Mouse (Mus musculus): ENCODE results near the gene Olfr49. TPM values are rescaled to one million over a fixed set of nuclear protein-coding genes. Genes with fewer than 3 reads are reported as not detected.
"Not testable (repeated sequence)": the region's sequence is repeated elsewhere in the genome, so short reads cannot be mapped to it uniquely, and the experiment has no call there.

Olfr49 gene
- polyA plus RNA-seq, 1 experiment from 2014 or later = 0.14 TPM

DNA sequence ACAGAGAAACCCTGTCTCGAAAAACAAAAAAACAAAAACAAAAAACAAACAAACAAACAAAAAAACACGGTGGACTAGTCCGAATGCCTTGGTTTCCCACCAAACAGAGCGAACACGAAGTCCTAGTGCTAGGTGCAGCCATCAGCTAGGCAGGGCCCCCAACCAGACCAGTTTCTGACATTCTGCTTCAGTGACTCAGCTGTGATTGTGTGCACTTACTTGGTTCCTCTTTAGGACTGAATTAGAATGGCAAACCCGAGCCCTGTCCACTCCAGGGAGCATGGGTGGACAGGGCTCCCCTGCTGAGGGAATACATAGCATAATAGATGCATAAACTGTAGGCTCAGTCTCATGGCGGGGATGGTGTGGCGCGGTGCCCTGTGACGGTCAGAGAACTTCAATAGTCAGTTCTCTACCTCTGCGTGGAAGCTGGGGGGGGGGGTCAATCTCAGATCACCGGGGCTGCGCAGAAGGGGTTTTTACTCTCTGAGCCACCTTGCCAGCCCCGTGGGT, 54.0 kb downstream of the Olfr49 start:
- Histone ChIP-seq H3K4me1 (replicated peaks; ENCODE audit: control insufficient read depth, insufficient read depth, low read length) (peaks cover 19% of the 10 kb centered on the region; the same call in 1 of the 2 replicates), H3K9ac (ENCODE audit: low read depth, low read length) (no peak overlapping the region), H3K27me3 (replicated peaks; ENCODE audit: control insufficient read depth, insufficient read depth, low read length) (no peaks in the 10 kb centered on the region), H3K27ac (ENCODE audit: low read depth, low read length) (peak overlapping the region; percentile 87), H3K36me3 (ENCODE audit: control insufficient read depth, insufficient read depth) (peaks cover 6% of the 10 kb centered on the region; the same call in 1 of the 2 replicates), H3K9me3 (ENCODE audit: control insufficient read depth) (no peaks in the 10 kb centered on the region), H3K4me2 (replicated peaks; ENCODE audit: low read depth) (peak overlapping the region; percentile 39), H3K4me3 (ENCODE audit: low read depth, low read length) (no peak overlapping the region)
- TF ChIP-seq CTCF (IDR thresholded peaks at IDR 0.05; ENCODE audit: low read depth) = no peak
- WGBS = 56% methylated on average over 14 of the region's 14 CpGs
- ATAC-seq = no peak

- not testable (repeated sequence) for H3K4me2 ChIP-seq (replicated peaks; ENCODE audit: low read depth)
- peaks cover 19% of the 10 kb centered on the region; the same call in 1 of the 2 replicates for H3K4me1 ChIP-seq (replicated peaks; ENCODE audit: control insufficient read depth, insufficient read depth, low read length)
- WGBS = 90% methylated on average over 4 of the region's 4 CpGs
Observed at GRCm38 (mm10) chr14:54229849-54230248, 54.9 kb downstream of the Olfr49 start.

GRCm38 (mm10) chr14:54228933-54229713, 55.6 kb downstream of the Olfr49 start:
- ATAC-seq = no peak
- Histone ChIP-seq H3K4me1 (replicated peaks; ENCODE audit: control insufficient read depth, insufficient read depth, low read length) (peaks cover 19% of the 10 kb centered on the region; the same call in 1 of the 2 replicates), H3K27me3 (replicated peaks; ENCODE audit: control insufficient read depth, insufficient read depth, low read length) (no peaks in the 10 kb centered on the region), H3K36me3 (ENCODE audit: control insufficient read depth, insufficient read depth) (no peaks in the 10 kb centered on the region), H3K9me3 (ENCODE audit: control insufficient read depth) (no peaks in the 10 kb centered on the region), H3K27ac (ENCODE audit: low read depth, low read length) (peak overlapping the region; percentile 6; the same call in 1 of the 2 replicates), H3K4me2 (replicated peaks; ENCODE audit: low read depth) (peak overlapping the region; percentile 75; the same call in 1 of the 2 replicates), H3K9ac (ENCODE audit: low read depth, low read length) (no peak overlapping the region), H3K4me3 (ENCODE audit: low read depth, low read length) (no peak overlapping the region)
- 42% methylated on average over 25 of the region's 25 CpGs for WGBS
- TF ChIP-seq CTCF (IDR thresholded peaks at IDR 0.05; ENCODE audit: low read depth) = no peak

More at GRCm38 (mm10) chr14:54229849-54230248, 54.9 kb downstream of the Olfr49 start:
- not testable (repeated sequence) for H3K9ac ChIP-seq (ENCODE audit: low read depth, low read length); ATAC-seq; H3K9me3 ChIP-seq (ENCODE audit: control insufficient read depth); H3K4me3 ChIP-seq (ENCODE audit: low read depth, low read length); H3K36me3 ChIP-seq (ENCODE audit: control insufficient read depth, insufficient read depth); H3K27me3 ChIP-seq (replicated peaks; ENCODE audit: control insufficient read depth, insufficient read depth, low read length); H3K27ac ChIP-seq (ENCODE audit: low read depth, low read length)

DNA sequence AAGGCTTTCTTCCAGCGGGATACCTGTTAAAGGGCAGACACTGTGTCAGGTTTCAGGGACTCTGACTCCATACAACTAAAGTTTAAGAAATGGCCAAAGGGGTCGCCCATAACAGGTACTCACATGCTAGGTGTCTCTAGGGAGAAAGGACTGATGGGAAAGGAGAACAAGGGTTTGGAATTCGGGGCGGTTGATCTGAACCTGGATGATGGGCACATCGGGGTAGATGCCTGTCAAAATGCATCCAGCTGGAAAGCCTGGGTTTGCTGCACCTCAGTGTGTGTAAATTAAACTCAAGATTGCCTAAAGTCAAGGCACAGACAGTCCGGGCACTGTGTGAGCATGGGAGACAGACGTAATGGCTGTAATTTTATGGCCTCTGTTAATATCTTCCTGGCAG, 56.2 kb downstream of the Olfr49 start:
- no peak for TF ChIP-seq CTCF (IDR thresholded peaks at IDR 0.05; ENCODE audit: low read depth)
- H3K27me3 ChIP-seq (replicated peaks; ENCODE audit: control insufficient read depth, insufficient read depth, low read length) = no peaks in the 10 kb centered on the region
- peak overlapping the region; percentile 91 for H3K27ac ChIP-seq (ENCODE audit: low read depth, low read length)

More for the DNA sequence above, 56.2 kb downstream of the Olfr49 start:
- no peaks in the 10 kb centered on the region for H3K36me3 ChIP-seq (ENCODE audit: control insufficient read depth, insufficient read depth)
- peaks cover 13% of the 10 kb centered on the region; the same call in 1 of the 2 replicates for H3K4me1 ChIP-seq (replicated peaks; ENCODE audit: control insufficient read depth, insufficient read depth, low read length)
- peak overlapping the region; percentile 46; the same call in 1 of the 2 replicates for H3K9ac ChIP-seq (ENCODE audit: low read depth, low read length)
- peak overlapping the region; percentile 75 for H3K4me2 ChIP-seq (replicated peaks; ENCODE audit: low read depth)
- ATAC-seq = no peak
- H3K4me3 ChIP-seq (ENCODE audit: low read depth, low read length) = no peak overlapping the region; the same call in 1 of the 2 replicates
- no peaks in the 10 kb centered on the region for H3K9me3 ChIP-seq (ENCODE audit: control insufficient read depth)
- WGBS = 31% methylated on average over 7 of the region's 7 CpGs

Other genes starting within 250 kb of the Olfr49 start
- 484 and 492 TPM in 2 replicates for gene Dad1, start 30.8 kb downstream of the Olfr49 start, polyA plus RNA-seq (2015; fragmentation: Nextera tagmentation; extraction: Ambion mirVana)
- 38.3 and 38.4 TPM in 2 replicates for gene Abhd4, start 30.8 kb downstream of the Olfr49 start, polyA plus RNA-seq (2015; fragmentation: Nextera tagmentation; extraction: Ambion mirVana)
- 35.5 and 36.4 TPM in 2 replicates for gene Oxa1l, start 75.9 kb upstream of the Olfr49 start, polyA plus RNA-seq (2015; fragmentation: Nextera tagmentation; extraction: Ambion mirVana)
- gene Slc7a7, start 132.8 kb upstream of the Olfr49 start, polyA plus RNA-seq (2015; fragmentation: Nextera tagmentation; extraction: Ambion mirVana) = 188 TPM in 2 replicates
- 300 and 317 TPM in 2 replicates for gene Mrpl52, start 142.0 kb upstream of the Olfr49 start, polyA plus RNA-seq (2015; fragmentation: Nextera tagmentation; extraction: Ambion mirVana)
- 49.4 and 53.7 TPM in 2 replicates for gene Mmp14, start 146.7 kb upstream of the Olfr49 start, polyA plus RNA-seq (2015; fragmentation: Nextera tagmentation; extraction: Ambion mirVana)
- gene Lrp10, start 179.2 kb upstream of the Olfr49 start, polyA plus RNA-seq (2015; fragmentation: Nextera tagmentation; extraction: Ambion mirVana) = 105 and 108 TPM in 2 replicates
- 0.78 and 0.89 TPM in 2 replicates for gene Rem2, start 191.2 kb upstream of the Olfr49 start, polyA plus RNA-seq (2015; fragmentation: Nextera tagmentation; extraction: Ambion mirVana)
- gene Prmt5, start 232.6 kb upstream of the Olfr49 start, polyA plus RNA-seq (2015; fragmentation: Nextera tagmentation; extraction: Ambion mirVana) = 18.1 and 20.9 TPM in 2 replicates

Data from intestine, postnatal 0 days (tissue).